Mouse (Mus musculus) G1E (cell line): ENCODE results near the gene Ckm. TPM values are rescaled to one million over a fixed set of nuclear protein-coding genes. Genes with fewer than 3 reads are reported as not detected.

Experiments used
- ATAC-seq: 2 replicates; pipeline ENCODE4 v1.8.0; 2016; ENCODE audit warnings: mild to moderate bottlenecking; ENCODE audit not compliant: insufficient number of reproducible peaks, poor library complexity, low FRiP score, severe bottlenecking; ENCODE audit errors: extremely low read depth
- DNase-seq: peaks from one replicate; pipeline ENCODE4 v3.0.0; 2012; ENCODE audit warnings: low spot score
- H3K27me3 ChIP-seq: 2 replicates; pipeline ENCODE4 v1.6.1; 2012; ENCODE audit warnings: mild to moderate bottlenecking, low read length, inconsistent platforms; ENCODE audit not compliant: insufficient read depth
- H3K36me3 ChIP-seq: replicated peaks from 2 replicates; pipeline ENCODE3; 2012; ENCODE audit warnings: mild to moderate bottlenecking, inconsistent platforms
- H3K4me1 ChIP-seq: 2 replicates; pipeline ENCODE4 v1.6.1; 2012; ENCODE audit warnings: low read depth, low read length, inconsistent platforms, mixed read lengths; ENCODE audit not compliant: insufficient read depth
- H3K4me3 ChIP-seq: 2 replicates; pipeline ENCODE4 v1.5.1; 2012; ENCODE audit warnings: low read depth, mild to moderate bottlenecking, inconsistent platforms, low read length, moderate library complexity, mixed read lengths
- H3K9me3 ChIP-seq: replicated peaks from 2 replicates; pipeline ENCODE4 v1.6.1; 2012; ENCODE audit warnings: inconsistent platforms
- CTCF ChIP-seq: IDR thresholded peaks from 2 replicates; pipeline ENCODE4 v1.5.1; 2012; ENCODE audit warnings: low read depth, low read length, inconsistent platforms, mixed read lengths
- GATA1 ChIP-seq: IDR thresholded peaks from 2 replicates; pipeline ENCODE4 v1.6.1; 2012; ENCODE audit warnings: borderline replicate concordance, low read length, inconsistent platforms, mixed read lengths
- GATA2 ChIP-seq: IDR thresholded peaks from 2 replicates; pipeline ENCODE4 v1.6.1; 2012; ENCODE audit warnings: low read depth, low read length, inconsistent platforms, borderline replicate concordance
- POLR2AphosphoS5 ChIP-seq: IDR thresholded peaks from 2 replicates; pipeline ENCODE4 v1.6.1; 2012; ENCODE audit warnings: low read depth, low read length, inconsistent platforms; ENCODE audit not compliant: insufficient replicate concordance
- TAL1 ChIP-seq: conservative IDR thresholded peaks from 2 replicates; pipeline ENCODE4 v1.6.1; 2012; ENCODE audit warnings: low read depth, low read length, inconsistent platforms, mixed read lengths
- polyA plus RNA-seq: library from polyadenylated mRNA; stranded (reverse); fragments of >175 nt; gene quantifications from 2 replicates; pipeline ENCODE4 v1.2.3, GENCODE M21; 2012
- total RNA-seq, 2 experiments: library from RNA; stranded (forward) in 1 of 2; stranded (reverse) in 1 of 2; fragments of 200-1000 nt in 1 of 2; fragments of >200 nt in 1 of 2; fragmentation: Nextera tagmentation in 1 of 2; gene quantifications; 2 replicates each; pipeline ENCODE4 v1.2.3; 2014 to 2017

The Ckm gene
- not detected in 2 replicates for total RNA-seq (2014; fragmentation: Nextera tagmentation)
- total RNA-seq (2017) = 0.05 and 0.12 TPM in 2 replicates
- polyA plus RNA-seq = not detected in 2 replicates

GRCm38 (mm10) chr7:19404476-19404875 is at the start of gene Ckm:
Gene Ckm, plus strand, starts transcription at chr7:19404776.
- ATAC-seq (no peak), DNase-seq (no peak)
- Histone ChIP-seq H3K9me3 (peaks cover 5% of the 10 kb centered on the region), H3K27me3 (peaks cover 43% of the 10 kb centered on the region), H3K4me3 (peak within 1 kb of the TSS; percentile 71), H3K36me3 (no peaks in the 10 kb centered on the region), H3K4me1 (peaks cover 34% of the 10 kb centered on the region)
- TF ChIP-seq GATA2 = no peak
- TF ChIP-seq POLR2AphosphoS5 = no peak
- TF ChIP-seq CTCF = no peak
- TF ChIP-seq TAL1 = no peak
- TF ChIP-seq GATA1 = no peak

- DNase-seq (no peak), ATAC-seq (no peak)
- Histone ChIP-seq H3K4me3 (no peak overlapping the region), H3K36me3 (peaks cover 78% of the 10 kb centered on the region), H3K27me3 (no peaks in the 10 kb centered on the region), H3K4me1 (peaks cover 36% of the 10 kb centered on the region), H3K9me3 (no peaks in the 10 kb centered on the region)
- no peak for TF ChIP-seq GATA2
- no peak for TF ChIP-seq POLR2AphosphoS5
- TF ChIP-seq GATA1 = no peak
- no peak for TF ChIP-seq TAL1
- TF ChIP-seq CTCF = no peak
Measured at GRCm38 (mm10) chr7:19354991-19355390, 49.6 kb upstream of the Ckm start.

DNA sequence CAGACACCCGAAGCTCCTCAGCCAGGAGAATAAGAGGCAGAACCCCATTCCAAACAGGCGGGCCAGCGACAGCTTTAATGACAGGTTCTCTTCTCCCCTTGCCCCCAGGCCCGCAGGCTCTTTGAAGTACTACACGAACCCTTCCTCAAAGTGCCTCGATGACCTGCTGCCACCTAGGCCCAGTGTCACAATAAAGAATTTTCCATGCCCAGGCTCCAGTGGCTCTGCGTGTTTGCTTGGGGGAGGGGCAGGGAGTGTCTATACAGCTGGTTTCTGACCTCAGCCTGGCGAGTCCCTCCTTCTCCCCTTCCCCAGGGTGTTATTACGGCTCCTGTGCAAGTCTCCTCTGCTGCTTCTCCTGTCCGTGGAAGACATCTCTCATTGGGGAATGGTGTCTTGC is 48.3 kb upstream of the Ckm start:
- no peak for ATAC-seq
- H3K9me3 ChIP-seq = no peaks in the 10 kb centered on the region
- peaks cover 48% of the 10 kb centered on the region for H3K4me1 ChIP-seq
- DNase-seq = no peak
- peaks cover 67% of the 10 kb centered on the region for H3K36me3 ChIP-seq
- TF ChIP-seq GATA2 = no peak
- TF ChIP-seq CTCF = no peak
- TF ChIP-seq TAL1 = no peak
- TF ChIP-seq GATA1 = no peak
- no peak for TF ChIP-seq POLR2AphosphoS5
- H3K4me3 ChIP-seq = no peak overlapping the region
- no peaks in the 10 kb centered on the region for H3K27me3 ChIP-seq

- DNase-seq = no peak
- Histone ChIP-seq H3K4me3 (peak overlapping the region; percentile 86), H3K36me3 (peaks cover 64% of the 10 kb centered on the region), H3K4me1 (peaks cover 61% of the 10 kb centered on the region), H3K27me3 (no peaks in the 10 kb centered on the region), H3K9me3 (no peaks in the 10 kb centered on the region)
- TF ChIP-seq POLR2AphosphoS5 = 0 out of 2 replicates have a peak, but pooled peaks have one; percentile 29
- no peak for TF ChIP-seq TAL1
- TF ChIP-seq GATA2 = no peak
- TF ChIP-seq CTCF = no peak
- TF ChIP-seq GATA1 = no peak
- ATAC-seq = no peak
Measured at GRCm38 (mm10) chr7:19357381-19358375, 46.9 kb upstream of the Ckm start.

DNA sequence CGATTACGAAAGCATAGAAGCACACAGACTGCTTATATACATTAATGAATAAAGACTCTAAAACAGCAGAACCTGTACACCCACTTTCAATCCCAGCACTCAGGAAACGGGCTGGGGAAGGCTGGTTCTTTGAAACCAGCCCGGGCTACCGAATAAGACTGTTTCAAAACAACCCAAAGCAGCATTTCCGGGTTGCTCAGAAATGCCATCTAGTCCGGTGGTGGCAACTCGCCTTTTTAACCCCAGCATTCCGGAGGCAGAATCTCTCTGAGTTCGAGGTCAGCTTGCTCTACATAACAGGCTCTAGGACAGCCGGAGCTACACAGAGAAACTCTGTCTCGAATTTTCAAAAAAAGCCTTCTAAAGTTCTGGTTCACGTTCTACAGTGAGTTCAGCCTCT is 45.9 kb upstream of the Ckm start:
- ATAC-seq (no peak), DNase-seq (no peak)
- Histone ChIP-seq H3K9me3 (no peaks in the 10 kb centered on the region), H3K4me3 (peak overlapping the region; percentile 86), H3K4me1 (peaks cover 68% of the 10 kb centered on the region), H3K36me3 (peaks cover 61% of the 10 kb centered on the region), H3K27me3 (no peaks in the 10 kb centered on the region)
- TF ChIP-seq GATA1 (no peak), CTCF (no peak), GATA2 (no peak), TAL1 (no peak), POLR2AphosphoS5 (no peak)

DNA sequence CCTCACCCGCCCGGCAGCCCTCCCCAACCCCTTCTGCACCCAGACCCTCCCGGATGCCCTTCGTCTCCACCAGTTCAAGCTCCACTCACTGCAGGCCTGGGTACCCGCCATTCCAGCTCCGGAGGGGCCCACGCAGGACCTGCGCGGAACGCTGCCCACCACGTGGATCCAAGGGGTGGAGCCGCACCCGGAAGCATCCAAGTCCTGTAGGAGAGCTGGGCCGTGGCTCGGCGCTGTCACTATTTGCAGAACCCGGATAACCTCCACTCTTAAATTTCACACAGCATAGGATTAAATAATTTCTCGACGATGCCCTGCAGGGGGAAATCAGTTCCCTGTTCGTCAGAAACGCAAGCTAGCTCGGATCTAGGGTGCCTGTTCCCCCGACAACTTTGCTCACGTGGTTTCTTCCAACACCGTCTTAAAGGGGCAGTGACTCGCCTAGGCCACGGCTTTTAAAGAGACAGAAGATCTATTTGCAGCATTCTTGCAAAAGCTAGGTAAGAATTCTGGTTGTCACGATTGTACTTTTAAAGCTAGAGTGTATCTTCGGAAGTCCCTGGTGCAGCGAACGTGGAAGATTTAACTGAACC is 45.2 kb upstream of the Ckm start, which contains the start of the genes Cd3eap and Ppp1r13l:
Cd3eap (minus strand) TSS at position 185 of the 593 bp plus-strand sequence.
Ppp1r13l (plus strand) TSS at position 451 of the 593 bp plus-strand sequence.
- Histone ChIP-seq H3K27me3 (no peaks in the 10 kb centered on the region), H3K9me3 (no peaks in the 10 kb centered on the region), H3K4me3 (peak within 1 kb of the TSS; percentile 86), H3K4me1 (peaks cover 76% of the 10 kb centered on the region), H3K36me3 (peaks cover 60% of the 10 kb centered on the region)
- TF ChIP-seq CTCF (no peak), POLR2AphosphoS5 (no peak), GATA2 (no peak), TAL1 (no peak), GATA1 (no peak)
- DNase-seq (peak; percentile 74), ATAC-seq (peak; percentile 47)
